Mouse (Mus musculus): ENCODE results near the gene Twf2. TPM values are rescaled to one million over a fixed set of nuclear protein-coding genes. Genes with fewer than 3 reads are reported as not detected.
A peak's percentile ranks its signal among the peaks of the same experiment; 100 is the strongest.

Gene Twf2
- total RNA-seq, 1 experiment from 2014 or later, result 50.2 TPM

- ATAC-seq (replicated peaks; ENCODE audit: insufficient number of reproducible peaks, low FRiP score, low TSS enrichment, poor library complexity, severe bottlenecking), result no peak
Observed at GRCm38 (mm10) chr9:106175552-106176200, 27.2 kb upstream of the Twf2 start.

GRCm38 (mm10) chr9:106176769-106177168 is 26.1 kb upstream of the Twf2 start:
- ATAC-seq (replicated peaks; ENCODE audit: insufficient number of reproducible peaks, low FRiP score, low TSS enrichment, poor library complexity, severe bottlenecking), result no peak

DNA sequence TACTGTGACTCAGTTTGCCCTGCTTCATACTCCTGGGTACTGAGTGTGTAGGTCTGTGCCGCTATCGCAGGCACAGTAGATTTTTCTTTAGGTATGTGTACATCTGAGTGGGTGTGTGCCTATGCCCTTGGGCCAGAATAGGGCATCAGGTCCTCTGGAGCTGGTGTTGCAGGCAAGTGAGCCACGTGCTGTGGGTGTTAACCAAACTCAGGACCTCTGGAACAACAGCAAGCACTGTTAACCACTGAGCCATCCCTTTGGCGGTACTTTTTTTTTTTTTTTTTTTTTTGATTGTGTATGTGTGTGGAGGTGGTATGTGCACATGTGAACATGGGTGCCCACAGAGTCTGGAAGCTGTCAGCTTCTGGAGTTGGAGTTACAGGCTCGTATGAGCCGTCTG is 25.1 kb upstream of the Twf2 start:
- ATAC-seq (replicated peaks; ENCODE audit: insufficient number of reproducible peaks, low FRiP score, low TSS enrichment, poor library complexity, severe bottlenecking), result no peak

- no peak for ATAC-seq (replicated peaks; ENCODE audit: insufficient number of reproducible peaks, low FRiP score, low TSS enrichment, poor library complexity, severe bottlenecking)
Observed at GRCm38 (mm10) chr9:106179454-106179853, 23.5 kb upstream of the Twf2 start.

GRCm38 (mm10) chr9:106179964-106180363 is 22.9 kb upstream of the Twf2 start:
- no peak for ATAC-seq (replicated peaks; ENCODE audit: insufficient number of reproducible peaks, low FRiP score, low TSS enrichment, poor library complexity, severe bottlenecking)

GRCm38 (mm10) chr9:106182146-106182545 is 20.8 kb upstream of the Twf2 start:
- ATAC-seq (replicated peaks; ENCODE audit: insufficient number of reproducible peaks, low FRiP score, low TSS enrichment, poor library complexity, severe bottlenecking), result no peak

- no peak for ATAC-seq (replicated peaks; ENCODE audit: insufficient number of reproducible peaks, low FRiP score, low TSS enrichment, poor library complexity, severe bottlenecking)
Observed at GRCm38 (mm10) chr9:106183996-106184395, 18.9 kb upstream of the Twf2 start.

- ATAC-seq (replicated peaks; ENCODE audit: insufficient number of reproducible peaks, low FRiP score, low TSS enrichment, poor library complexity, severe bottlenecking), result no peak
Observed at GRCm38 (mm10) chr9:106191355-106191754, 11.6 kb upstream of the Twf2 start.

DNA sequence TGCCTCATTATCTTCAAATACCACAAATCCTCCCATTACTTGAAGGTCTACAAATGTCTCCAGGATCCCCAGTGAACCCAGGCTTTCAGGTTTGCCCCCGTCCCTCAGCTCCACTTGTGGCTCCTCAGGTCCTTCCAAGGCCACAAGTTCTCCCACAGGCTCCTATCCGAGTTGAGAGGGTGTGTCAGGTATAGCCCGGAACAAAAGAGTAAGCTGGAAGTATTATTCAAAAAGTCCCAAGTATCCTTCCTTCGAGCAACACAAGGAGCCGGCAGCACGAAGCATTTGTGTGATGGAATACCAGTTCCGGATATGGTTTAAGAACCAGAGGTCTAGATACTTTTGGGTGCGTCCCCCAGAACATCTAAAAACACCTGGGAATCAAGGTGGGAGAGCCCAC is 10.9 kb upstream of the Twf2 start:
- ATAC-seq (replicated peaks; ENCODE audit: insufficient number of reproducible peaks, low FRiP score, low TSS enrichment, poor library complexity, severe bottlenecking), result no peak

GRCm38 (mm10) chr9:106192998-106193397 is 9.9 kb upstream of the Twf2 start:
- ATAC-seq (replicated peaks; ENCODE audit: insufficient number of reproducible peaks, low FRiP score, low TSS enrichment, poor library complexity, severe bottlenecking), result peak; percentile 51

- ATAC-seq (replicated peaks; ENCODE audit: insufficient number of reproducible peaks, low FRiP score, low TSS enrichment, poor library complexity, severe bottlenecking), result no peak
Observed at GRCm38 (mm10) chr9:106193930-106194807, 8.7 kb upstream of the Twf2 start.

- ATAC-seq (replicated peaks; ENCODE audit: insufficient number of reproducible peaks, low FRiP score, low TSS enrichment, poor library complexity, severe bottlenecking), result no peak
Observed at GRCm38 (mm10) chr9:106195693-106196092, 7.2 kb upstream of the Twf2 start.

GRCm38 (mm10) chr9:106197081-106197713 is 5.7 kb upstream of the Twf2 start:
- no peak for ATAC-seq (replicated peaks; ENCODE audit: insufficient number of reproducible peaks, low FRiP score, low TSS enrichment, poor library complexity, severe bottlenecking)

DNA sequence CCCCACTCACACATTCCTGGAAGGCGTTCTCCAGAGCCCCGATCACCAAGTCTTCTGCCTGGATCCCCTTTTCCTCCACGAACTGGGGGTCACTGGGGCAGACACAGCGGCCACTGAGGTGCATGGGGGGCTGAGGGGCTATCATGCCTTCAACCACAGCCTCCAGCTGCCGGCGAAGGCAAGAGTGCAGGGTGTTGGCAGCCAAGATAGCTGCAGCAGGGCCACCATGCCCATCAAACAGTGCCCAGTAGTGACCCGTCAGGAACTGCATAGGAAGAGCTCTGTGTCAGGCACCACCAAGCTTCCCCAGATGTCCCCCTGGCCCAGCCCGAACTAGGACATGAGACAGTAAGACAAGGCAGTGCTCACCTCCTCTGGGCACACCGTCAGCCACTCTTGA is 5.2 kb upstream of the Twf2 start:
- no peak for ATAC-seq (replicated peaks; ENCODE audit: insufficient number of reproducible peaks, low FRiP score, low TSS enrichment, poor library complexity, severe bottlenecking)

GRCm38 (mm10) chr9:106198962-106199458 is 3.9 kb upstream of the Twf2 start:
- peak; percentile 34 for ATAC-seq (replicated peaks; ENCODE audit: insufficient number of reproducible peaks, low FRiP score, low TSS enrichment, poor library complexity, severe bottlenecking)

GRCm38 (mm10) chr9:106199535-106200272 is 3.2 kb upstream of the Twf2 start, which contains the start of gene Ppm1m:
Ppm1m (minus strand) TSS chr9:106199746.
- no peak for ATAC-seq (replicated peaks; ENCODE audit: insufficient number of reproducible peaks, low FRiP score, low TSS enrichment, poor library complexity, severe bottlenecking)

DNA sequence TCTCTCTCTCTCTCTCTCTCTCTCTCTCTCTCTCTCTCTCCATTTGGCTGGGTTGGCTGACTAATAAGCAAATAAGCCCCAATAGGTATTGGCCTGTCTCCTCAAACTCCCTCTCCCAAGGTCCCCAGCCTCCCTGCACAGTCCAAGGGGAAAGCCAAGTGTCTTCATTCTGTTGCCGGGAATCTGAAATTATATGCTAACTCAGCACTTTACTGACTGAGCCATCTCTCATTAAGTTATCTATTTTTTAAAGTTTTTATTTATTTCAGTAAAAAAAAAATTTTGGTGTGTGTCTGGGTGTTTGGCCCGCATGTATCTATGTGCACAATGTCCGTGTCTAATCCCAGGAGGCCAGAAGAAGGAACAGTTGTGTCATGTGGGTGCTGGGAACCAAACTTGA is 1.0 kb upstream of the Twf2 start:
- ATAC-seq (replicated peaks; ENCODE audit: insufficient number of reproducible peaks, low FRiP score, low TSS enrichment, poor library complexity, severe bottlenecking), result no peak

DNA sequence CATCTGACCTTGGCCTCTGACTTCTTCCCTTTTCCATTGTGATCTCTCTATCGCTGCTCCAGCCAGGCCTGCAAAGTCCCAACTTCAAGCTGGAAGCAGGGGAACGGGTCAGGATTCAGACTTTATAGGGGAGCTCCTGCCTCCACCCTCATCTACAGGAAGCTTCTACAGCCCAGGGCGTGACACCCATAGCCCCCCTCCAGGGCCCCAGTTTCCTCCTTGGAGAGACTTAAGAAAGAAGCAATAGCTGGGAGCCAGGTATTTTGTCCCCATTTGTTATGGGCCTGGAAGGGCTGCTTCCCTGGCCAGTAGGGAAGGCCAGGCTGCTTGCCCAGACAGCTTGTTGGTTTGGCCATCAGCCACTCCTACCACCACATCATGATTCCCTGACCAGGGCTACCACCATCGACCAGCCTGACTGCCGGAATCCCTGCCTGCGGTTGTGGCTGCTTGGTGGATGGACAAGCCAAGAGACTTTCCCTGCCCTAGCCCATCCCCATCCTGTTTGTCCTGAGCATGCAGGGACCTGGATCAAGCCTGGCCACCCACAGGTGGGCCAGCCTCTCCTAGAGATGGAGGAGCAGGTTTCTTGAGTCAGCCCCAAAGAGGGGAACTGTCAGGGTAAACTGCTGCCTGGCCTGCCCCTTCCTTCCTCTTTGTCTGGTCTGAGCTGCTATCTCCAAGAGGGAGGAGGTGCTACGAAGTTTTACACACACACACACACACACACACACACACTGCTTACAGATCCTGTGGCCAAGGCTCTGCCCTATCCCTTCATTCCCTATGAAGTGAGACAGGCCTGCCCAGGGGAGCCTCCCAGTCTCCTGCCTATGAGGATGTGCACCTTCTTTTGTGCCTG is 1.3 kb downstream of the Twf2 start:
- ATAC-seq (replicated peaks; ENCODE audit: insufficient number of reproducible peaks, low FRiP score, low TSS enrichment, poor library complexity, severe bottlenecking), result 0 out of 2 replicates have a peak, but pooled peaks have one; percentile 25
